Mouse (Mus musculus) embryonic facial prominence, embryonic 11.5 days (tissue): Measurements from ENCODE around the gene Clec2e. TPM values are rescaled to one million over a fixed set of nuclear protein-coding genes. Genes with fewer than 3 reads are reported as not detected.
A peak's percentile ranks its signal among the peaks of the same experiment; 100 is the strongest.
"Not testable (repeated sequence)": the region's sequence is repeated elsewhere in the genome, so short reads cannot be mapped to it uniquely, and the experiment has no call there.

Experiments used
- ATAC-seq: fragments of 200-750 bp; cut with Nextera tagmentation; replicated peaks from 2 replicates; pipeline ENCODE4 v1.8.0; 2017; ENCODE audit warnings: low read depth; ENCODE audit not compliant: insufficient number of reproducible peaks, low FRiP score, low TSS enrichment
- DNase-seq: peaks from one replicate; pipeline ENCODE4 v3.0.0-alpha.2; 2015; ENCODE audit warnings: low spot score
- H3K27ac ChIP-seq: fragments of 300-500 bp; sonication (generic); replicated peaks from 2 replicates; pipeline ENCODE4 v1.5.1; 2014; ENCODE audit warnings: mild to moderate bottlenecking, low read depth, low read length, control low read depth
- H3K27me3 ChIP-seq: fragments of 300-500 bp; sonication (generic); 2 replicates; pipeline ENCODE4 v1.6.1; 2014; ENCODE audit warnings: mild to moderate bottlenecking, low read length, moderate library complexity, mixed read lengths; ENCODE audit not compliant: control insufficient read depth, insufficient read depth
- H3K36me3 ChIP-seq: fragments of 300-500 bp; sonication (generic); replicated peaks from 2 replicates; pipeline ENCODE4 v1.6.1; 2014; ENCODE audit warnings: low read depth, mild to moderate bottlenecking, low read length, moderate library complexity, mixed read lengths; ENCODE audit not compliant: control insufficient read depth, insufficient read depth
- H3K4me1 ChIP-seq: fragments of 300-500 bp; sonication (generic); 2 replicates; pipeline ENCODE4 v1.6.1; 2014; ENCODE audit warnings: low read length, mixed read lengths; ENCODE audit not compliant: control insufficient read depth, insufficient read depth
- H3K4me2 ChIP-seq: fragments of 300-500 bp; sonication (generic); 2 replicates; pipeline ENCODE4 v1.6.1; 2014; ENCODE audit warnings: low read depth, mild to moderate bottlenecking, control low read depth, low read length, moderate library complexity
- H3K4me3 ChIP-seq: fragments of 300-500 bp; sonication (generic); 2 replicates; pipeline ENCODE4 v1.5.1; 2014; ENCODE audit warnings: low read depth, low read length, control low read depth
- H3K9ac ChIP-seq: fragments of 300-500 bp; sonication (generic); replicated peaks from 2 replicates; pipeline ENCODE4 v1.6.1; 2014; ENCODE audit warnings: mild to moderate bottlenecking, control low read depth, low read length
- H3K9me3 ChIP-seq: fragments of 300-500 bp; sonication (generic); replicated peaks from 2 replicates; pipeline ENCODE4 v1.6.1; 2016; ENCODE audit warnings: mild to moderate bottlenecking, low read length, inconsistent platforms, mixed read lengths; ENCODE audit not compliant: control insufficient read depth
- WGBS: fragments of 180-500 bp; shearing (Covaris S2); extraction: QIAGEN DNeasy Blood & Tissue Kit; methylation state at CpG from one replicate; pipeline ENCODE4 v1.1.7; 2014; 5-methylcytosine and 5-hydroxymethylcytosine counted together
- polyA plus RNA-seq: library from polyadenylated mRNA; unstranded; fragments of >200 nt; fragmentation: Nextera tagmentation; extraction: Ambion mirVana; gene quantifications from 2 replicates; pipeline ENCODE4 v1.2.1, GENCODE M21; 2014

The Clec2e gene
- polyA plus RNA-seq, 1 experiment from 2014 or later: not detected

- Histone ChIP-seq H3K4me3 (no peak overlapping the region), H3K9ac (no peak overlapping the region), H3K9me3 (no peaks in the 10 kb centered on the region), H3K27ac (no peak overlapping the region), H3K36me3 (no peaks in the 10 kb centered on the region), H3K4me1 (no peaks in the 10 kb centered on the region), H3K4me2 (no peak overlapping the region), H3K27me3 (no peaks in the 10 kb centered on the region)
- ATAC-seq (no peak), DNase-seq (no peak)
- WGBS: 78% methylated on average over 1 of the region's 1 CpGs
Observed at GRCm38 (mm10) chr6:129113030-129113673, 12.4 kb upstream of the Clec2e start.

DNA sequence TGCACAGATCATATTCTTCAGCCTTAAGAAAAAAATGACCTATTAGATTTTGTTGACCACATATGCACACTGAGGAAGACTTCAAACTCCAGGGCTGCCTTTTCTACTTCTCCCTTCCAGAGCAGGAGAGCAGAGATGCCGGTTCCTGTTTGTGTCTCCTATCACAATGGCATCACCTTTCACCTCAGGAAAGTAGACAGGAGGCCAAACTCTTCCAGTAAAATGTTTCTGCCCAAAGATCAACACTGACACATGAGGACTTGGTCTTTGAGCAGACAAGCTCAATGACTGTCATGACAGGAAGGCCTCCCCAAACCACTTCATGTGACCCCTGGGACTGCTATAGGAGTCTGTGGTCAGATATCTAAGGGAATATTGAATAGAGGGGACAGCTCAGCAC is 11.8 kb upstream of the Clec2e start:
- 93% methylated on average over 1 of the region's 1 CpGs for WGBS
- H3K9me3 ChIP-seq: no peaks in the 10 kb centered on the region

DNA sequence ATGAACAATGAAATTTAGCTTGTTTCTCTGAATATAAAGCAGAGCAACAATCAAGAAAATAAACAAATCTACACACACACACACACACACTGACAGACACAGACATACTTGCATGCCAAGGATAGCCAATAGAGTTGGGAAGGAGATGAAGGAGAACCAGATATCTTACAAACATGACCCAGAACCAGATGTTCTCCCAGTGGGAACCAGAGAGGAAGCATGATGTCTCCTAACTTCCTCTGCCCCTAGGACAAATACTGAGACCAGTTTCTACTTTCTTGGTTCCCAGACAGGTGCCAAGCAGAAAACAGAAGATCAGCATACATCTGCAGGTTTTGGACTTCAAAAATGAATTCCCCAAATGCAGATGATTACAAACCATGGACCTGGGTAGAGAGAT is 7.2 kb upstream of the Clec2e start:
- Histone ChIP-seq H3K9me3 (no peaks in the 10 kb centered on the region), H3K4me2 (no peak overlapping the region), H3K27me3 (no peaks in the 10 kb centered on the region), H3K4me1 (no peaks in the 10 kb centered on the region), H3K4me3 (no peak overlapping the region), H3K9ac (no peak overlapping the region), H3K27ac (no peak overlapping the region), H3K36me3 (no peaks in the 10 kb centered on the region)
- ATAC-seq (no peak), DNase-seq (no peak)

More for the DNA sequence above, 11.8 kb upstream of the Clec2e start:
- no peak overlapping the region for H3K9ac ChIP-seq
- no peak overlapping the region for H3K4me3 ChIP-seq
- no peaks in the 10 kb centered on the region for H3K27me3 ChIP-seq
- H3K36me3 ChIP-seq: no peaks in the 10 kb centered on the region
- no peak overlapping the region for H3K27ac ChIP-seq
- ATAC-seq (no peak), DNase-seq (no peak)
- no peak overlapping the region for H3K4me2 ChIP-seq
- H3K4me1 ChIP-seq: no peaks in the 10 kb centered on the region

DNA sequence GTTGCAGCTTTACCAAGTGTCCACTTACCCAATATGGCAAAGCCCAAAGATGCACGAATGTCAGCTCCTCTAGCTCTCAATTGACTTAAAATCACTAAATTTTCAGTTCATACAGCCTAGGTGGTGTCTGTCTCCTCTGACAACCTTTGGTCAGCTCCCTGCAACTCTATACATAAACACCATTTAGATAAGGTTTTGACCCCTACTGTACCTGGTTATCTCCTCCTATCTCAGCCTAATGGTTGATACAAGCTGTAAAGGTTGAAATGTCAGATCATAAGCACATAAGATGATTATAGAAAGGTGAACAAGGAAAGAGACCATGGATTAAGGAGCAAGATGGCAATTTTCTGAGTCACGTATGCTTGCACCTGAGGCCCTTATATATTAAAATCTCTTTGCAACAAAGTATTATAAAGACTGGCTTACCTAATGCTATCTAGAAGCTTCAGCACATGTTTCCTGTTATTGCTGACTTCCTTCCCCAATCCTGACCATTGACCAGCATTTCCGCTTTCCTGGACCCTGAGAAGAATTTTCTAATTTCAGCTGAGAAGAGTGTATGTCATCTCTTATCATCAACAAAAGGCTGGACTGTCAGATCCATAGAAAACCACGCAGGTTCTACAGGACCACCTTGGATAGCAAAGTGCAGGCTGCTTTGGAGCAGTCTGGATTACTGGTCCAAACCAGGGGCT is 2.3 kb upstream of the Clec2e start:
- no peak overlapping the region for H3K27ac ChIP-seq
- DNase-seq: no peak
- H3K4me1 ChIP-seq: no peaks in the 10 kb centered on the region
- no peak overlapping the region for H3K4me2 ChIP-seq
- H3K36me3 ChIP-seq: no peaks in the 10 kb centered on the region
- H3K4me3 ChIP-seq: no peak overlapping the region
- no peak for ATAC-seq
- no peaks in the 10 kb centered on the region for H3K27me3 ChIP-seq
- 79% methylated on average over 4 of the region's 4 CpGs for WGBS
- H3K9me3 ChIP-seq: no peaks in the 10 kb centered on the region
- no peak overlapping the region for H3K9ac ChIP-seq

DNA sequence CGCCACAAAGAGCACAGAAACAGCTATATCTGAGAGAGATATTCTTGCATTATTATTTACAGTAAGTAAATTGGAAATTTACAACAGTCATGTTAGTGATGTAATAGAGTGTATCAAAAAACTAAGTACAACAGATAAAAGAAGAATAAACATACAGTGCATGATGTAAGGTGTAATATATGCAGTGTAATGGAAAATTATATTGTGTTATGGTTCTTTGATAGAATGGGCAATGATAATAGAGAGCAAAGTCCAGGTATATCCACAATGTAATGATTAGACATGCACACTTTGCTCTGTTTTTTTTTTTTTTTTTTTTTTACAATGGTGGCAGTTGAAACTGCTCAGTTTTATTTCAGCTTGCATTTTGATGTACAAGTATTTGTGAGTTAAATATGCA is 891 bp upstream of the Clec2e start:
- DNase-seq: no peak
- H3K4me2 ChIP-seq: no peak overlapping the region
- 80% methylated on average over 1 of the region's 1 CpGs for WGBS

GRCm38 (mm10) chr6:129097929-129098328 is 2.8 kb downstream of the Clec2e start:
- Histone ChIP-seq H3K36me3 (no peaks in the 10 kb centered on the region), H3K4me1 (no peaks in the 10 kb centered on the region), H3K9me3 (no peaks in the 10 kb centered on the region), H3K27ac (no peak overlapping the region), H3K27me3 (no peaks in the 10 kb centered on the region), H3K9ac (no peak overlapping the region), H3K4me2 (no peak overlapping the region), H3K4me3 (no peak overlapping the region)
- ATAC-seq (no peak), DNase-seq (no peak)
- WGBS: 48% methylated on average over 1 of the region's 1 CpGs

More for the DNA sequence above, 891 bp upstream of the Clec2e start:
- Histone ChIP-seq H3K27ac (no peak overlapping the region), H3K27me3 (no peaks in the 10 kb centered on the region), H3K9me3 (no peaks in the 10 kb centered on the region), H3K9ac (no peak overlapping the region), H3K4me1 (no peaks in the 10 kb centered on the region), H3K36me3 (no peaks in the 10 kb centered on the region), H3K4me3 (no peak overlapping the region)
- no peak for ATAC-seq

DNA sequence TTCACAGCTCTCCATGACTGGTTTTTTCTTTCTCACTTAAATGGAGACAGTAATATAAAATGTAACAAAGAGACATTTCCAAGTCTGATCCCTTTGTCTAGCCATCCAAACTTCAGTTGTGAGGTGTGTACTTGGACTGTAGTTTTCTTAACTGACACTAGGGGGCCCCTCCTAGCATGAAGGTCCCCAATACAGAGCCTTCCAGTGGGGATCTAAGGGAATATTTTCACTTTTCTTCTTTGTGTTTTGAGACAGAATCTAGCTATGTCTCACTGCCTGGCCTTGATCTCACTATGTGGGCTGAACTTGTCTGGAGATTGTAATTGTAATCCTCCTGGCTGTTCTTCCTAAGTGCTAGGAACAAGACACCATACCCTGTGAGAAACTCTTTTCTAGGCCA is 5.5 kb downstream of the Clec2e start:
- Histone ChIP-seq H3K9ac (no peak overlapping the region), H3K4me3 (no peak overlapping the region), H3K9me3 (no peaks in the 10 kb centered on the region), H3K36me3 (no peaks in the 10 kb centered on the region), H3K27ac (no peak overlapping the region), H3K4me2 (no peak overlapping the region), H3K27me3 (no peaks in the 10 kb centered on the region), H3K4me1 (no peaks in the 10 kb centered on the region)
- ATAC-seq (peak; percentile 65; the same call in 1 of the 2 replicates), DNase-seq (peak; percentile 57)

GRCm38 (mm10) chr6:129088596-129088995 is 12.1 kb downstream of the Clec2e start:
- not testable (repeated sequence) for H3K9me3 ChIP-seq, ATAC-seq, H3K4me1 ChIP-seq, H3K27me3 ChIP-seq, H3K4me3 ChIP-seq, DNase-seq, H3K36me3 ChIP-seq, H3K27ac ChIP-seq, H3K4me2 ChIP-seq, H3K9ac ChIP-seq
- WGBS: 94% methylated on average over 8 of the region's 8 CpGs
